Mouse (Mus musculus) midbrain, embryonic 16.5 days (tissue): ENCODE data around the gene Gm49383. TPM values are rescaled to one million over a fixed set of nuclear protein-coding genes. Genes with fewer than 3 reads are reported as not detected.

ENCODE experiments used
- ATAC-seq: fragments of 200-750 bp; cut with Nextera tagmentation; 2 replicates; pipeline ENCODE4 v1.8.0; 2017; ENCODE audit warnings: moderate TSS enrichment
- H3K27ac ChIP-seq: fragments of 300-500 bp; sonication (generic); 2 replicates; pipeline ENCODE4 v1.5.1; 2014; ENCODE audit warnings: mild to moderate bottlenecking, low read length, mixed read lengths
- H3K27me3 ChIP-seq: fragments of 300-500 bp; sonication (generic); 2 replicates; pipeline ENCODE4 v1.6.1; 2014; ENCODE audit warnings: low read depth, low read length, mixed read lengths; ENCODE audit not compliant: control insufficient read depth, insufficient read depth
- H3K36me3 ChIP-seq: fragments of 300-500 bp; sonication (generic); 2 replicates; pipeline ENCODE4 v1.6.1; 2014; ENCODE audit warnings: mild to moderate bottlenecking, low read length, moderate library complexity, mixed read lengths; ENCODE audit not compliant: control insufficient read depth, insufficient read depth
- H3K4me1 ChIP-seq: fragments of 300-500 bp; sonication (generic); 2 replicates; pipeline ENCODE4 v1.6.1; 2014; ENCODE audit warnings: mild to moderate bottlenecking, low read length, mixed read lengths; ENCODE audit not compliant: control insufficient read depth, insufficient read depth
- H3K4me2 ChIP-seq: fragments of 300-500 bp; sonication (generic); 2 replicates; pipeline ENCODE4 v1.6.1; 2014; ENCODE audit warnings: mild to moderate bottlenecking, low read length, mixed read lengths
- H3K4me3 ChIP-seq: fragments of 300-500 bp; sonication (generic); 2 replicates; pipeline ENCODE4 v1.5.1; 2014; ENCODE audit warnings: low read depth, mild to moderate bottlenecking, low read length, moderate library complexity, mixed read lengths
- H3K9ac ChIP-seq: fragments of 300-500 bp; sonication (generic); 2 replicates; pipeline ENCODE4 v1.6.1; 2014; ENCODE audit warnings: low read depth, low read length, mixed read lengths
- H3K9me3 ChIP-seq: fragments of 300-500 bp; sonication (generic); replicated peaks from 2 replicates; pipeline ENCODE4 v1.6.1; 2014; ENCODE audit warnings: mild to moderate bottlenecking, low read length, mixed read lengths; ENCODE audit not compliant: control insufficient read depth, poor library complexity, severe bottlenecking
- WGBS: fragments of 180-500 bp; shearing (Covaris S2); extraction: QIAGEN DNeasy Blood & Tissue Kit; methylation state at CpG from one replicate; pipeline ENCODE4 v1.1.7; 2014; 5-methylcytosine and 5-hydroxymethylcytosine counted together
- polyA plus RNA-seq: library from polyadenylated mRNA; unstranded; fragments of >200 nt; fragmentation: Nextera tagmentation; extraction: Ambion mirVana; gene quantifications from 2 replicates; pipeline ENCODE4 v1.2.1, GENCODE M21; 2015

The Gm49383 gene
- polyA plus RNA-seq, 1 experiment from 2014 or later, result 14.7 TPM

- Histone ChIP-seq H3K36me3 (no peaks in the 10 kb centered on the region), H3K9me3 (no peaks in the 10 kb centered on the region), H3K27me3 (no peaks in the 10 kb centered on the region), H3K27ac (no peak overlapping the region), H3K4me1 (no peaks in the 10 kb centered on the region), H3K4me3 (no peak overlapping the region), H3K9ac (no peak overlapping the region), H3K4me2 (no peak overlapping the region)
- ATAC-seq, result no peak
- WGBS, result 91% methylated on average over 7 of the region's 7 CpGs
Measured at GRCm38 (mm10) chr12:69207926-69208325, 11.0 kb upstream of the Gm49383 start.

- H3K4me2 ChIP-seq, result no peak overlapping the region
- H3K27me3 ChIP-seq, result no peaks in the 10 kb centered on the region
- no peaks in the 10 kb centered on the region for H3K36me3 ChIP-seq
- H3K9me3 ChIP-seq, result no peaks in the 10 kb centered on the region
- H3K27ac ChIP-seq, result no peak overlapping the region
- 97% methylated on average over 8 of the region's 8 CpGs for WGBS
- ATAC-seq, result no peak
- no peak overlapping the region for H3K9ac ChIP-seq
- no peaks in the 10 kb centered on the region for H3K4me1 ChIP-seq
- no peak overlapping the region for H3K4me3 ChIP-seq
Measured at GRCm38 (mm10) chr12:69207396-69207795, 10.5 kb upstream of the Gm49383 start.

GRCm38 (mm10) chr12:69204052-69204833, 7.3 kb upstream of the Gm49383 start, which contains the start of gene Gm49384:
TSS of gene Gm49384 (minus strand) at chr12:69204267.
- no peaks in the 10 kb centered on the region for H3K27me3 ChIP-seq
- H3K4me2 ChIP-seq, result no peak within 1 kb of the TSS
- H3K9ac ChIP-seq, result no peak within 1 kb of the TSS
- no peak within 1 kb of the TSS for H3K27ac ChIP-seq
- no peak within 1 kb of the TSS for H3K4me3 ChIP-seq
- H3K9me3 ChIP-seq, result no peaks in the 10 kb centered on the region
- H3K36me3 ChIP-seq, result no peaks in the 10 kb centered on the region; the same call in 1 of the 2 replicates
- 64% methylated on average over 16 of the region's 16 CpGs for WGBS
- peaks cover 7% of the 10 kb centered on the region; the same call in 1 of the 2 replicates for H3K4me1 ChIP-seq
- ATAC-seq, result peak; percentile 40

- no peak overlapping the region for H3K4me3 ChIP-seq
- H3K4me2 ChIP-seq, result peak overlapping the region; percentile 75; the same call in 1 of the 2 replicates
- no peak overlapping the region for H3K27ac ChIP-seq
- H3K9me3 ChIP-seq, result no peaks in the 10 kb centered on the region
- no peak for ATAC-seq
- 0 out of 2 replicates have a peak overlapping the region, but pooled peaks have one; percentile 0 for H3K9ac ChIP-seq
- H3K36me3 ChIP-seq, result no peaks in the 10 kb centered on the region; the same call in 1 of the 2 replicates
- peaks cover 29% of the 10 kb centered on the region for H3K4me1 ChIP-seq
- no peaks in the 10 kb centered on the region for H3K27me3 ChIP-seq
Measured at GRCm38 (mm10) chr12:69198985-69199384, 2.1 kb upstream of the Gm49383 start.

- H3K9ac ChIP-seq, result peak within 1 kb of the TSS; percentile 86
- H3K27ac ChIP-seq, result peak within 1 kb of the TSS; percentile 83
- no peaks in the 10 kb centered on the region for H3K27me3 ChIP-seq
- peaks cover 29% of the 10 kb centered on the region for H3K4me1 ChIP-seq
- peak within 1 kb of the TSS; percentile 75 for H3K4me2 ChIP-seq
- under 1% methylated on average over 18 of the region's 18 CpGs for WGBS
- no peaks in the 10 kb centered on the region; the same call in 1 of the 2 replicates for H3K36me3 ChIP-seq
- H3K4me3 ChIP-seq, result peak within 1 kb of the TSS; percentile 79
- H3K9me3 ChIP-seq, result no peaks in the 10 kb centered on the region
- ATAC-seq, result peak; percentile 56
Measured at GRCm38 (mm10) chr12:69198164-69198535, 1.2 kb upstream of the Gm49383 start, which contains the start of gene Dnaaf2. TSS of gene Dnaaf2 (minus strand) at chr12:69198429.

GRCm38 (mm10) chr12:69197378-69198163, 667 bp upstream of the Gm49383 start:
- ATAC-seq, result peak; percentile 83
- H3K9me3 ChIP-seq, result no peaks in the 10 kb centered on the region

GRCm38 (mm10) chr12:69192637-69193036, 4.3 kb downstream of the Gm49383 start:
- WGBS, result 93% methylated on average over 2 of the region's 2 CpGs
- H3K27me3 ChIP-seq, result no peaks in the 10 kb centered on the region
- ATAC-seq, result no peak
- H3K4me1 ChIP-seq, result peaks cover 14% of the 10 kb centered on the region
- H3K9ac ChIP-seq, result no peak overlapping the region
- H3K4me3 ChIP-seq, result no peak overlapping the region
- no peak overlapping the region for H3K4me2 ChIP-seq
- no peak overlapping the region for H3K27ac ChIP-seq
- H3K36me3 ChIP-seq, result peaks cover 5% of the 10 kb centered on the region; the same call in 1 of the 2 replicates
- no peaks in the 10 kb centered on the region for H3K9me3 ChIP-seq

More at GRCm38 (mm10) chr12:69197378-69198163, 667 bp upstream of the Gm49383 start:
- Histone ChIP-seq H3K36me3 (no peaks in the 10 kb centered on the region; the same call in 1 of the 2 replicates), H3K4me3 (peak overlapping the region; percentile 79), H3K27ac (peak overlapping the region; percentile 83), H3K4me2 (peak overlapping the region; percentile 75), H3K4me1 (peaks cover 29% of the 10 kb centered on the region), H3K27me3 (no peaks in the 10 kb centered on the region), H3K9ac (peak overlapping the region; percentile 86)
- under 1% methylated on average over 94 of the region's 94 CpGs for WGBS

- H3K4me1 ChIP-seq, result peaks cover 23% of the 10 kb centered on the region
- no peaks in the 10 kb centered on the region for H3K9me3 ChIP-seq
- H3K9ac ChIP-seq, result no peak overlapping the region
- WGBS, result 96% methylated on average over 5 of the region's 5 CpGs
- H3K27me3 ChIP-seq, result no peaks in the 10 kb centered on the region
- H3K36me3 ChIP-seq, result peaks cover 5% of the 10 kb centered on the region; the same call in 1 of the 2 replicates
- no peak overlapping the region for H3K4me3 ChIP-seq
- ATAC-seq, result no peak
- no peak overlapping the region for H3K27ac ChIP-seq
- H3K4me2 ChIP-seq, result no peak overlapping the region
Measured at GRCm38 (mm10) chr12:69191396-69191795, 5.5 kb downstream of the Gm49383 start.
